Mouse (Mus musculus): ENCODE data around the gene Tspan15. TPM values are rescaled to one million over a fixed set of nuclear protein-coding genes. Genes with fewer than 3 reads are reported as not detected.

Gene Tspan15
- total RNA-seq, 2 experiments from 2014 or later = 16.0 to 18.5 TPM

DNA sequence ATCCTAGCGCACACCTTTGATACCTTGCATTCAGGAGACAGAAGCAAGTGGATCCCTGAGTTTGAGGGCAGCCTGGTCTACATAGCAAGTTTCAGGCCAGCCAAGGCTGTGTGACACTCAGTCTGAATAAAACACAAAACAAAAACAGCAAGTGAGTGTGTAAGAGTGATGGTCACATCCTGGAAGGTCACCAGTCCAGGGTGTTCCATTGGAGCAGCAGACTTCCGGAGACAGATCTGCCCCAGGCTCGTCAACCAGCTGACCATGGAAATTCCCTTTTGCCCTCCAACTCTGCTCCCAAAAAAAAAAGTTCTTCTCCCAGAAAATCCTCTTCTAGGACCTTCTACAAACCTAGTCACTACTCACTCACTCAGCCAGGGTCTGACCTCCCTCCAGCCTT, 760 bp upstream of the Tspan15 start:
- no peak for DNase-seq (ENCODE audit: low spot score in 2 of 2)

DNA sequence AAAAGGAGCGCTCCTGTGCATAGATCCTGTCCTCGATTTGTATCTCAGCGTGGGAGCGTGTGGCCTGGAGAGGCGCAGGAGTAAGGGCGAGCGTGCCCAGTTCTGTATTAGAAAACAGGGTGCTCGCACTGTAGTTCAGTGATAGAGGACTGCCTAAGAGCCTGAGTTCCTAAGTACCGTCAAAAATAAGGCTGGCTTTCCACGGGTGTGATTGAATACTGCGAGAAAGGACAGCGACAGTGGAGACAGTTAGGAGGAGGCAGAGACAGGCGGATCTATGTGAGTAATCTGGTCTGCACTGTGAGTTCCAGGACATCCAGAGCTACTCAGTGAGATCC, 313 bp upstream of the Tspan15 start:
- no peak for DNase-seq (ENCODE audit: low spot score in 2 of 2)

DNA sequence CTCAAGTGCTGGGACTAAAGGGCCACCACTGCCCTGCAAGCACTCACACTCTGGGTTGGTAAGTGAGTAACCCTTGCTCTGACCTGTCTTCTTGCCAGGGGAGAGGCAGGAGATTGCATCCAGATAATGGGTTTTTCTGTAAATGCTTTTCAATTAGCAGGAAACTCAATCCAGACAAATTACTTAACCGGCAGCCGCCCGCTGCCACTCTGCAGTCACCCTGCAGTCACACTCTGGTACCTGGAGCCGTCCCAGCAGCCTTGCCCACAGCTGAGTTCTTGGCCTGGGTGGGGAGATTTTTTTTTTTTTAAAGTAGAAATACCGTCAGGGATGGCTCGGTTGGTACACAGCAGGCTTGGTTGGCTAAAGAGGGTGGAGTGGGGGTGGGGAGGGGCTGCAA, 2.9 kb downstream of the Tspan15 start:
- no peak for DNase-seq (ENCODE audit: low spot score in 2 of 2)

DNA sequence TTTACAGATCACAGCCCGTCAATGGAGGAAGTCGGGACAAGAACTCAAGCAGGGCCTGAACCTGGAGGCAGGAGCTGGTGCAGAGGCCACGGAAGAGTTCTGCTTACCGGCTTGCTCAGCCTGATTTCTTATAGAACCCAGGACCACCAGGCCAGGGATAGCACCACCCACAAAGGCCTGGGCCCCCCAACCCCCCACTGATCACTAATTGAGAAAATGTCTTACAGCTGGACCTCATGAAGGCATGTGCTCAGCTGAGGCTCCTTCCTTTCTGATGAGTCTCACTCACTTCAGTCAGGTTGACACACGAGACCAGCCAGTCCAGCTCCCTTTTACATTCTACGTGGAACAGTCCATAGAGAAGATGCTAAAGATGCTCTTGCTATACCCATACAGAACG, 5.2 kb downstream of the Tspan15 start:
- no peak for DNase-seq (ENCODE audit: low spot score in 2 of 2)

DNA sequence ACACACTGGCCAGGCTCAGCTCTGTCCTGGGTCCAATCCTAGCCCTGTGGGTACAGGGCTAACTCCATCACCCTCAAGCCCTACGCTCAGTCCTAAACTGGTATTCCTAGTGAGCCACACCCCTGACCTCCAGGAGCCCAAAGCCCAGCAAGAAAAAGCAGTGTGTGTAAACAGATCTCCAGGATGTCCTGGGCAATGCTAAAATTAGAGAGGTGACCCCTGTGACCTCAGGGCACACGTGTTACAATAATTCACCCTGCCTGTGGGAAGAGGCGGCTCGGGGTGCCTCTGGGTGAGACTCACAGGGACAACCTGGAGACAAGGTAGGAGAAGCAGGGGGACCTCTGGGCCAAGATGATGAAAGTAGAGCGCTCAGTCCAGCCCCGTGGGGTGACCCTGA, 6.8 kb downstream of the Tspan15 start:
- DNase-seq (ENCODE audit: low spot score in 2 of 2) = no peak

DNA sequence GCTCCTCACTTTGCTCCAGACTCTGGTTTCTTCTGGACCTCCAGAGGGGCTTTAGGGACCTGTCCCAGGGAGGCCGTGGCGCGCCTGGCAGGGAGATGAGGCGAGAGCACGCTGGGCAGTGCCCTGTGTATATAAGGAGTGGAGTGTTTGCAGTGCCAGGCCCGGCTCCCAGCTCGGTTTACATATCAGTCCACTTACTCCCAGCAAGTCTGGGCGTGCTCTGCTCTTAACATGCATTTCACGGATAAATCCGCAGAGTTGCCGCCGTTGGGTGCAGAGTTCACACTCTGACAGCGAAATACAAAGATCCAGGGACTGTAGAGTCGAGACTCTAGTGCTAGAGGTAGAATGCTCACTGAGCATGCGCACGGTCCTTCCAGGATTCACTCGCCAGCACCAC, 8.3 kb downstream of the Tspan15 start:
- no peak for DNase-seq (ENCODE audit: low spot score in 2 of 2)

DNA sequence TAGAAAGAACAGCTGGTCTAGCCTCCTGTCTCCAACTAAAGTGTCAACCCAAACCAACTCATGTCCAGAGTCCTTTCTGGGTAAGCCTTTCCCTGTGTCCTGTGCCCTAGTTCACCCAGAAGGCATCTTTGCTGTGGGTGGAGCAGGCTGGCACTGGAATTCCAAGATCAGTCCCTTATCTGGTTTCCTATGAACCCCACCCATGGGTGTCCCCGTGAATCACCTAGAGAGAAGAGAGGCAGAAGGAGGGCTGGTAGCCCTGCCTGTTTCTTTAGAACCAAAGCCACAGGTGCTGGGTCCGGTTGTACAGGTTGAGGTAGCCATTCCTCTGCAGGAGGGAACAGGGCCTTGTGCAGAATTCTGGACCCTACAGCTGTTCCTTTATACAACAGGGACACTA, 9.4 kb downstream of the Tspan15 start:
- no peak for DNase-seq (ENCODE audit: low spot score in 2 of 2)

DNA sequence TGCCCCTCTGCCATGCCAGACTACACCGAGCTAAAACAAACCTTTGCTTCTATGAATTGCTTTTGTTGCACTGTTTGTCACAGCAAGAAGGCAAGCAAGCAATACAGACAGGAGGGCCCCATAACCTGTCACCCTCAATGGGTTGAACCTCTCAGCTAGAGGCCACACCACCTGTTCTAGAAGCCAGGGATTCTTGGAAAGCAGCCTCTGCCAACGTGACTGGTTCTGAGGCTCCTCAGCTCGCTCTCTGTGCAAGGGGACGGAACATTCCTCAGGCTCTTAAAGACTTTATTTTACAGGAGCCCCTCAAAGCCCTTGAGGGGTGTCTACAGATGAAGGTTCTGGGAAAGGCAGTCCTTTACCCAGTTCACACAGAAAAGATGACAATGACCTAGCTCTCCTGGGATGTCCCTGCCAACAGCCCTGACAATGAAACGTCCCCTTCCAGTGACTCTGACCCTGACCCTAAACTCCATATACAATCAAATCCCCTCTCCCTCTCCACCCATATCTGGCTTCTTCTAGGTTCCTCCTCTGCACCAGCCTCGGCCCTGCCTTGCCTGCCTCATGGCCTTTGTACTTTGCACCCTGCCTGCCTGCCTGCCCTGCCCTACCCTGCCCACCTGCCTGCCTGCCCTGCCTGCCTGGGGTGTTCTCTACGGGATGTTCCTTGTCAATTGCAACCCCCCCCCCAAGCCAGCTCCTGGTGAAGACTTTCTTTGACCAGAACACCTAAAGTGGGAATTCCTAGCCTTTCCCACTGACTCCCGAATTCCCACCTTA, 10.1 kb downstream of the Tspan15 start:
- DNase-seq (ENCODE audit: low spot score in 2 of 2) = no peak

DNA sequence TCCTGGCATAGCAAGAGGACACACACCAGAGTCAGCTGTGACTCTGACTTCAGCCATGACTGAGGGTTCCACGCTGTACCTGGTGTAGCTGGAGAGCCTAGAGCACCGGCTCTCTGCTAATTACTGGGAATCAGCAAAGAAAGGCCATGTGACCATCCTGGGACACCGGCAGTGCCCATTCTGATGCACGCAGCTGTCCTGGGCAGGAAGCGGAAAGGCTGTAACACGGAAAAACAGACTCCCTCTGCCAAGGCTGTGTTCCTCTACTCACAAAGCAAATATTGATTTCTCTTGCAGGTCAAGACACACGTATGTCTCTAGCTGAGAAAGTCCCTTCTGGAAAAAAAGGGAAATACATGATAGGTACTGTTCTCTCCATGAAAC, 12.3 kb downstream of the Tspan15 start:
- no peak for DNase-seq (ENCODE audit: low spot score in 2 of 2)

DNA sequence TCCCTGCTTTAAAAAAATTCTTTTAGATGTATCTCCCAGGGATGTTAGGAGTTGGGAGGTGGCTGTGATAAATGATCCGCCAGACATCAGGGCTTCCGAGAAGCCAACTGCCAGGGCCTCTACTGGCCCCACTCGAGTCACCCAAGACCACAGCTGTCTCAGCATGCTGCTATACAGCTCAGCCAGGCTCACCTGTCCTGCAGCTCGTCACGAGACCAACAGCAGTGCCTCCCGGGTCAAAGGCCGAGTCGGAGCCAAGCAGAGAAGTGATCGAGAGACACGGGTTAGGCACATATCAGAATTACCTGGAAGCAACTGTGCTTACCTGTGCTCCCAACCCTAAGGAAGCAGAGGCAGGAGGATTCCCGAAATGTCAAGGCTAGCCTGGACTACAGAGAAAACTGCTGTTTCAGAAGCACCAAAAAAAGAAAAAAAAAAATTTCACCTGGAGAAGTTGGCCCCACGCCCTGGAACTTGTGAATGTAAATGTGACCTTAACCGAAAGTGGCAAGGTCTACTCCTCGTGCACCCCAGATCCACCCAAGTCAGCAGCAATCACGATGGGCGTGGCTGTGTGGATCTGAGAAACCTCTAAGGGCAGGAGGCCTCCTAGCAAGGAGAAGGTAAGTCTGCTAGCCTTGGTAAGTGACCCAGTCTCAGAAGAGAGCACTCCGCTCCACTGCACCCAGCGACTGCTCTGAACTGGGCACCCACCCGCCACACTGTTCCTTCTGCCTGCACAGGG, 12.8 kb downstream of the Tspan15 start:
- no peak for DNase-seq (ENCODE audit: low spot score in 2 of 2)

DNA sequence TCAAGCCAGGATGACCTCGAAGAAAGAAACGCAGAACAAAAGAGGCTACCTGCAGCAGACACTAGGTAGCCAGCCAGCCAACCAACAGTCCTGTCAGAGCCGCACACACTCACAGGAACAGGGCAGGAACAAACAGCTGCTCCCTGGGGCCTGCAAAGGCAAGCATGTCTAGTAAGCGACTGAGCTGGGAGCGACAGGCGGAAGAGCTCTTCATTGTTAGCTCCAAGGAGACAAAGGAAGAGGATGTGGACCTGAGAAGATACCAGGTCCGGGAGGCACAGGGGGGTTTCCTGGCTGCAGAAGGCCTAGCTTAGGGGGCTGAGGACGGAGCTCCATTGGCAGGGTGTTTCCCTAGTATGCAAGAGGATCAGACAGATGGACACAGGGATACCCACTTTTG, 13.9 kb downstream of the Tspan15 start:
- no peak for DNase-seq (ENCODE audit: low spot score in 2 of 2)

DNA sequence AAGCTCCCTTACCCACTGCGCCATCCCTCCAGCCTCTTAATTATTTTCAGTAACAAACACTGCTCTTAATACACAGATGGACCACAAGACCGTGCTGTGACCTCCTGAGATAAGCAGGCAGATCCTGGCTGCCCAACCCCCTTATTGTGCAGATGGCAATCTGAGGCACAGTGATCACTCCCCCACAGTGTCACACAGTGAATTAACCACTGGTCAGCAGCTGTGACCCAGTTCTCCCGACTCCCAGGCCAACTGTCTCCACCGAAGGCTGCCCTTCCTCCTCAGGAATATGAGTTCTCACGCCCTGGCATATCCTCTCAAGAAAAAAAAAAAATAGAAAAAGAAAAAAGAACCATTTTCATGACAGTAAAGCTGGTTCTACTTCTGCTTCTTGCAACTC, 14.5 kb downstream of the Tspan15 start:
- no peak for DNase-seq (ENCODE audit: low spot score in 2 of 2)

DNA sequence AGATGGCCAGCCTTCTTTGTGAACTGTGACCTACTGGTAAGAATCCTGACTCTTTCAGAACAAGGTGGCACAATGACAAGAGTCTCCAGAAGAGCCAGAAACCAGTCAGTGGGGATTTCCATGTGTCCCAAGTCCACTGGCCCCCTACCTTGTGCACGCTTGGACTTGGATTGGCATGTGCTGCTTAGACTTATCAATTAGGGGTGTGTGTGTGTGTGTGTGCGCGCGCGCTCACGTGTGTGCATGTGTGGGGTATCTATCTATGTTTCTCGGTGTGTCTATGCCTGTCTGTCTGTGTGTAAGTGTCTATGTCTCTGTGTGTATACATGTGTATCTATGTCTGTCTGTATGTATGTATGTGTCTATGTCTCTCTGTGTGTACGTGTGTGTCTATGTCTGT, 15.4 kb downstream of the Tspan15 start:
- no peak for DNase-seq (ENCODE audit: low spot score in 2 of 2)

DNA sequence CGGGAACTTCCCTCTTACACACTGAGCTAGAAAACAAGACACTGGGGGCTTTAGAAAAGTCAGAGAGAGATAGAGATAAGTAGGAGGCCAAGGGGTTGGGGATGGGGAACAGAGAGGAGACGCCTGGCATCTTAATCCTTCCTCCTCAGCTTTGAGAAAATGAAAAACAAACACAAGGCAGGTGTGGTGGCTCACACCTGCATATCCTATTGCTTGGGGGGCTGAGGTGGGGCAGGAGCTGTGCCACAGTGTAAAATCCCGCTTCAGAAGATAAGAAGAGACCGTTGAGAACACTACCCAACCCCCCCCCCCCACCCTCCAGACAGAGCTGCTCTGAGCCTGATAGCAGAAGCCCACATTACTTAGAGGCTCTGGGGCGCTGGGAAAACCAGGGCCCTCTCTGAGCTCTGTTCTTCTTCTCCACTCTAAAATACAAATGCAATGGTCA, 15.9 kb downstream of the Tspan15 start:
- no peak for DNase-seq (ENCODE audit: low spot score in 2 of 2)

DNA sequence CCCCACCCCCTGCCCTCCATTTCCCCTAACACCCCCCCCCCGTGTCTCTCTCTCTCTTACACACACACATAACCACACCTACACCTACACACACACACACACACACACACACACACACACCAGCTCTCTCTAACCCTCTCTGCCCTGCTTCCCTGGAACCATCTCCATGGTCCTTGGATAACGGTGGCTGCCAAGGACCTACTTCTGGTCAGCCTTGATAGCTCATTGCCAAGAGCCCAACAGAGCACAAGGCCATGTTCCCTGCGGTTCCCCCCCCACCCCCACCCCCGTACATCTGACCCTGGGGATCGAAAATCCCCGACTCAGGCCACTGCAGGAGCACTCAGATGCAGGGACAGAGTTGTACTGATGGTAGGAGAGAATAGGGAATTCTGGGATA, 19.7 kb downstream of the Tspan15 start:
- no peak for DNase-seq (ENCODE audit: low spot score in 2 of 2)

DNA sequence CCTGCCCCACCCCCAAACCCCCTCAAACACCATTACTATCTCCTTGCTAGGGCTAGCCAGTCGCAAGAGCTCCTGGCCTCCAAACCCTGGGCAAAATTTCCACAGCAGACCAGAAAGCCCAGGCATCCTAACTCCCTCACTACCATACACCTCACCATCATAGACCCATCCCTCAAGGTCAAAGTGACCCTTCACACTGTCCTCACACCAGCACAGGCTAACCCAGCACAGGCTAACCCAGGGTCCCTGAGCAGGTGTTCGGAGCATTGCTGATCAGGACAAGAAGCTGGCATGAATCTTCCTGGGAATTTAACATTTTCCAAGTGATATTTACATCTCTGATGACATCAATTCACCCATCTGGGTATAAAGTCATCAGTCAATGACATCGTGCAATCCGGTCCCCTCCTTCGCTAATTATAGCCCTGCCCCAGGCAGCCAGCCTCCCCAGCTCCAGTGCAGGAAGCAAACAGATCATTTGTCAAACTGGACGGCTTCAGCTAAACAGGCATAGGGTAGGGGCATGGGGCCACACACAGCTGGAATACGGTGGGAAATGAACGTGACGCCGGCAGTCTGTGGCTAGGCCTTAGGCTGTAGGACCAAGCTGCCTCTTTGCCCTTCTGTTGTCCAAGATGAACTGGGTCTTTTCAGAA, 22.7 kb downstream of the Tspan15 start:
- no peak for DNase-seq (ENCODE audit: low spot score in 2 of 2)

DNA sequence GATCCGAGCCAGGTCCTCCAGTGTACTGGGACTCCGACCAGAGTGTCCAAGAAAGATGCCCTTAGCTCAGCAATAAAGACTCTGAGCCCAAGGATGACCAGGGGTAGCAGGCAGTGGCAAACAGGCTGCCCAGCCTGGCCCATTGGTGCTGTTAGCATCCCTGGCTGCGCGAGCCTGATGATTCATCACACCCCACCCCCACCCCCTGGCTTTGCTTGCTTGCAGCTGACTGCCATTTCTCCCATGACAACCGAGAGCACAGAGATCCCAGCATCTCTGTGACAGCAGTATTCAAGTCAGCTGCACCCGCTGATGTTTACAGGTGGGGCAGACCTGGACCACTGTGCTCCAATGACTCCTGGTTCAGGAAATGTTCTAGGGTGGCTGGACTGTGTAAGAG, 28.5 kb downstream of the Tspan15 start:
- DNase-seq (ENCODE audit: low spot score in 2 of 2) = peak; percentile 51 to 77

DNA sequence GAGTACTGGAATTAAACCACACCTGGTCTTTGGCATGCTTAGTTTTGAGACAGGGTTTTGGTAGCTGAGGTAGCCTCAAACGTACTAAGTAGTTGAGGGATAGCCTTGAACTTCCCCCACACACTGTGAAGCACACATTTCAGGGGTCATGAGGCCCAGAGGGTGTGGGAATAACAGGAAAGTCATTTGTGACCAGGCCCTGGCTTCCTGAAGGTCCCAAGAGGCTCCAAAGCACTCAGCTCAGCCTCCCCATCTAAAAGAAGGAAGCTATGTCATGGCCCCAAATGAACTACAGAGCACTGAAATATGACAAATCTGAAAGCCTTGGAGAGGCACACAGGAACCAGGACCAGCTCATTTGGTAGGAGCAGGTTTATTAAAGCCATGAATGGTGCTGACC, 32.2 kb downstream of the Tspan15 start:
- DNase-seq (ENCODE audit: low spot score in 2 of 2) = no peak

DNA sequence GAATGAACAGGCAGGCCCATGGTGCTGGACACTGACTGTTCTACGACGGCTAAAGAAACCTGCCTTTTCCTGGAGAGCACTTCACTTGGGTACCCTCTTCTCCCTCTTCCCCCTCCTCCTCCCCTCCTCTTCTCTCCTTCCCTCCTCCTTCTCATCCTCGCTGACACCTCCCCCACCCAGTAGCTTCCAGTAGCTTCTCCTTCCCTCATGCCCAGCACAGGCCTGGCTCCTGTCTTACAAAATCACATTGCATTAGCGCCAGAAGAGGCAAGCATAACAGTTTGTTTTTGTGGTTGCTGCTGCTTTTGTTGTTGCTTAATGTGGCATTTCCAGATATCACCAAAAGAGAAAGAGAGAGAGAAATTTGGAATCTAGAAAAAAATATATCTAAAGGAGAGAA, 33.6 kb downstream of the Tspan15 start:
- DNase-seq (ENCODE audit: low spot score in 2 of 2) = no peak

DNA sequence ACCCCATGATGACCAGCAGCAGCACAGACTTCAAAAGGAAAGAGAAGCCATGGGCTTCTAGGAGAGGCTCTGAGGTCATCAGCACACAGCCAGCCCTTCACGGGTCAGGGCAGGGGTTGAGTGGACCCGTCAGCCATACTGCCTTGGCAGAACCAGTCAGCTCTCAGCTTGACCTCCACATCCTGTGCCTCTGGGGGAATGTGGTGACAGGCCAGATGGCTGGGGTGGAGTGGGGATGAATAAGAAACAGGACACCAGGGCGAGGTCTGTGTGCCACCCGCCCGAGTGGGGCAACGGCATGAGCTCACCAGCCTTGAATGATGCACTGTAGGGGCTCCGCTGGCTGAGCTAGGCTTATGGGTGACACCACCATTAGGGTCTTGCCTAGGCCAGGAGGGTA, 35.7 kb downstream of the Tspan15 start:
- DNase-seq (ENCODE audit: low spot score in 2 of 2) = no peak

DNA sequence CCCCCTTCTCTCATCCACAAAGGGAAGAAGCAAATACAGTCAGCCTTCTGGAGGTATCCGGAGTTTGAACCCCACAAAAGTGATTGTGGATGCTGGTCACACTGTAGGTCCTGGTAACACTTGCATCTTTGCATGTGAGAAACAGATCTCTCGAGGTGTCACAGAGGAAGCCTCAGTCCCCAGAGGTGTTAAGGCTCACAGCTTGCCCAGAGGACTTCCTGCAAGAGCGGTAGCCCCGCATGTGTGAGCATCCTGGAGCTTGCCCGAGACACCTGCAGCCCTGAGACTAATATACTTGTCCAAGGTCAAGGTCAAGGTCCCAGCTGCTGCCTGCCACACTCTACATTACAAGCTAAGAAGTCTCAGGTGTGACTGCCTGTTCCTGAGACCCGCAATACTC, 36.1 kb downstream of the Tspan15 start:
- no peak for DNase-seq (ENCODE audit: low spot score in 2 of 2)

DNA sequence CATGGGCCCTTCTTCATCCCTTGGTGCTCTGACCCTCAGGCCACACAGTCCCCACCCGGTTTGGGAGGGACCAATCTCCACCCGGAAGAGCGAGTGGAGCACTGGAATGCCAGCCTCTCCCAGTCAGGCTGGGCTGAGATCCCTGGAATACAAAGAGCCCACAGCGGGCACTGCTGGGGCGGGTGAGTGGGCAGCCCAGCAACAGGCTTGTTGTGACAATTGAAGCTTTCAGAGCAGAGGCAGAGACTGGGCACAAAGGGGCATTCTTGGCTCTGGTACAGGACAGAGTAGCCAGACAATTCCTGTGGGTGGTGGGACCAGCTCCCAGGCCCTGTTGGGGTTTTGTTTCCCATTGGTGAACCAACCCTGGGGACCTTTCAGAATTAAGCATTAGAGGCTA, 36.6 kb downstream of the Tspan15 start:
- DNase-seq (ENCODE audit: low spot score in 2 of 2) = peak; percentile 42 to 77

DNA sequence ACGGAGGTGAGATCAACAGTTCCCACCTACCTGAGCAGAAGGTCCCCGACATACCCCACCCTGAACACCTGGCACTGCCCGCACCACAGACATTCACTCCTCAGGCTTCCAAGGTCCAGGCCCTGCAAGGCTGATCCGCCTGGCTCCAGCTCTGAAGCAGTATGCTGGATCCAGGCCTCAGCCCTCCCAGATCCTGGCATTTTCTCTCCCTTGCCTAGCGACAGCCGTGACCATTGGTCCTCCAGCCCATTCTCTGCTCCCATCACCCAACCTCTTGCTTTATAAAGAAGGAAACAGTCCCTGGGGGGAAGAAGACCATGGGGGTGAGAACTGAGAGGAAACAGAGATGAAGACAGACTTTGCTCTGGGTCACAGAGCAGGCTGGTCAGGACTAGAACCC, 37.0 kb downstream of the Tspan15 start:
- no peak for DNase-seq (ENCODE audit: low spot score in 2 of 2)

Data from layer of hippocampus, adult 18-20 months (tissue).